Mouse (Mus musculus): Measurements from ENCODE around the gene Ncbp2.

- TF ChIP-seq CTCF (IDR thresholded peaks at IDR 0.05; ENCODE audit: borderline replicate concordance, control insufficient read depth, extremely low read depth, insufficient read depth, low read length, poor library complexity), result no peak
- TF ChIP-seq POLR2A (IDR thresholded peaks at IDR 0.05; ENCODE audit: control insufficient read depth, extremely low read depth, insufficient read depth, low read length, poor library complexity), result no peak
Observed at GRCm38 (mm10) chr16:31924368-31924767, 23.9 kb upstream of the Ncbp2 start.
